Mouse (Mus musculus) heart, embryonic 12.5 days (tissue): ENCODE measurements around the gene Fam213a. TPM values are rescaled to one million over a fixed set of nuclear protein-coding genes. Genes with fewer than 3 reads are reported as not detected.

Experiments used
- ATAC-seq: fragments of 200-750 bp; cut with Nextera tagmentation; 2 replicates; pipeline ENCODE4 v1.8.0; 2017; ENCODE audit warnings: moderate TSS enrichment, moderate library complexity; ENCODE audit not compliant: insufficient number of reproducible peaks, low FRiP score
- H3K27ac ChIP-seq: fragments of 300-500 bp; sonication (generic); 2 replicates; pipeline ENCODE4 v1.5.1; 2016; ENCODE audit warnings: mild to moderate bottlenecking, moderate library complexity; ENCODE audit not compliant: poor library complexity, severe bottlenecking
- H3K27me3 ChIP-seq: fragments of 300-500 bp; sonication (generic); replicated peaks from 2 replicates; pipeline ENCODE4 v1.6.1; 2016; ENCODE audit warnings: mild to moderate bottlenecking, moderate library complexity
- H3K36me3 ChIP-seq: fragments of 300-500 bp; sonication (generic); 2 replicates; pipeline ENCODE4 v1.6.1; 2016; ENCODE audit warnings: mild to moderate bottlenecking, moderate library complexity
- H3K4me1 ChIP-seq: fragments of 300-500 bp; sonication (generic); replicated peaks from 2 replicates; pipeline ENCODE4 v1.6.1; 2016; ENCODE audit warnings: mild to moderate bottlenecking
- H3K4me2 ChIP-seq: fragments of 300-500 bp; sonication (generic); 2 replicates; pipeline ENCODE4 v1.6.1; 2016; ENCODE audit warnings: mild to moderate bottlenecking, moderate library complexity
- H3K4me3 ChIP-seq: fragments of 300-500 bp; sonication (generic); 2 replicates; pipeline ENCODE4 v1.5.1; 2016; ENCODE audit warnings: mild to moderate bottlenecking
- H3K9ac ChIP-seq: fragments of 300-500 bp; sonication (generic); 2 replicates; pipeline ENCODE4 v1.6.1; 2016; ENCODE audit warnings: mild to moderate bottlenecking, moderate library complexity
- H3K9me3 ChIP-seq: fragments of 300-500 bp; sonication (generic); replicated peaks from 2 replicates; pipeline ENCODE4 v1.6.1; 2016; ENCODE audit warnings: mild to moderate bottlenecking, moderate library complexity
- WGBS: fragments of 180-500 bp; shearing (Covaris S2); methylation state at CpG from one replicate; pipeline ENCODE4 v1.1.7; 2016; 5-methylcytosine and 5-hydroxymethylcytosine counted together
- polyA plus RNA-seq: library from polyadenylated mRNA; unstranded; fragments of >200 nt; fragmentation: Nextera tagmentation; extraction: Ambion mirVana; gene quantifications from 2 replicates; pipeline ENCODE4 v1.2.1, GENCODE M21; 2016

Fam213a gene
- polyA plus RNA-seq, 1 experiment from 2014 or later: 58.7 TPM

GRCm38 (mm10) chr14:40952301-40952700, 61.3 kb downstream of the Fam213a start:
- no peaks in the 10 kb centered on the region for H3K27me3 ChIP-seq
- no peak overlapping the region for H3K9ac ChIP-seq
- WGBS: 76% methylated on average over 3 of the region's 3 CpGs
- H3K4me3 ChIP-seq: no peak overlapping the region
- H3K9me3 ChIP-seq: no peaks in the 10 kb centered on the region
- H3K4me1 ChIP-seq: peaks cover 73% of the 10 kb centered on the region
- no peak overlapping the region for H3K27ac ChIP-seq
- ATAC-seq: no peak
- no peaks in the 10 kb centered on the region for H3K36me3 ChIP-seq
- no peak overlapping the region for H3K4me2 ChIP-seq

DNA sequence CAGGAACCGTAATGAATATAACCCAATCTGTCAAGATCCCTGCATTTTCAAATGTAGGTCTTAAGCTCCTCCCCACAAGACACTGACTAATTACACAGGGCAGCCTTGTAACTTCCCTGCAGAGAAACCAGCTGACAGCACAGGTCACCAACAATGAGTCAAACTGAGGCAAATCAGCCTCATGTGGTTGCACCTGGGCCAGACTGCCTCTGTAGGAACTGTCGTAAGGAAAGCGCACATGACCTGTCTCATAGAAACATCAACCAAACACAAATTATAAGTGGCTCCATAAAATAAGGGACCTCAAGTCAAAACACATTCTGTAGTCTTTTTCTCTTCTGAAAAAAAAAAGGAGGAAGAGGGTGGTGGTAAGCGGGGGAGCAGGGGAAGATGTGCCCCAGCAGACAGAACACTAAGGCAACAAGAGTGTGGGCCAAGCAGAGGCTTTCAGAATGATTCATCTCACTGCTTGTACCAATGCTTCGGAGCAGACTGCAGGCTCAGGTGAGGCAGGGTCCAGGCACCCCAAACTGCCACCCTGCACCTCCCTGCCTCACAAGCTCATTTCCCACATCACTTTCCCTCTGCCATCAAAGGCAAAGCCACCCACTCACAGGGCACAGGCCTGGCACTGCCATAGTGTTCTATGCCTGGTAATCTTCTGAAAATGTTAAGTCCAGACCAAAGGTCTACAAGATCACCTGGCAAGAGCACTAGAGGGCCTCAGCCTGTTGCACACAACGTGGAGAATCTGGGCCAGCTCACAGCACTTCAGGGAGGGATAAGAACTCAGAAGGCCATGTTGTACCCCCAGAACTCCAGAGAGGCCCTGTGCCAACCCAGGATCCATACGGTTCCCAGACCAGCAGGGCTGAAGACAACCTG, 63.6 kb downstream of the Fam213a start:
- H3K4me3 ChIP-seq: no peak overlapping the region
- H3K27me3 ChIP-seq: no peaks in the 10 kb centered on the region
- no peak overlapping the region for H3K9ac ChIP-seq
- no peak overlapping the region for H3K27ac ChIP-seq
- ATAC-seq: no peak
- no peaks in the 10 kb centered on the region for H3K9me3 ChIP-seq
- no peaks in the 10 kb centered on the region for H3K36me3 ChIP-seq
- WGBS: 78% methylated on average over 7 of the region's 7 CpGs
- H3K4me2 ChIP-seq: no peak overlapping the region
- H3K4me1 ChIP-seq: peaks cover 53% of the 10 kb centered on the region

DNA sequence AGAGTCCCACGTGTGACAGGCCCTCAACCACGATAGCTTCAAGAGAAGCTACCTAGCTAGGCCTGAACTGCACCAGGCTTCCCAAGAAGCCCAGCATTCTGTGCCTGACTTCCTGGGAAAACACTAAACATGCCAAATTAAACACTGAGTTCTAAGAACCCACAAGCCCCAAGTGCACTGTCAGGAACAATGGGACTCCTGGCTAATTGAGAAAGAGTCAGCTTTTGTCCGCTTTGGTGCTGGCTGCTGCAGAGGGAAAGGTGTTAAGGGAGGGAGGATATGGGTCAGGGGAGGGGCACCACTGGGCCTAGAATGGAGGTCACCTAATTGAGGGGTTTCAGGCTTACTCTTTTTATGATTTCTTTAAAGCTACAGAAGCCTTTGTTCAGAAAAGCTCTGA, 64.5 kb downstream of the Fam213a start:
- Histone ChIP-seq H3K27me3 (no peaks in the 10 kb centered on the region), H3K36me3 (no peaks in the 10 kb centered on the region), H3K27ac (peak overlapping the region; percentile 64), H3K4me2 (no peak overlapping the region), H3K4me3 (no peak overlapping the region), H3K9ac (no peak overlapping the region), H3K4me1 (peaks cover 46% of the 10 kb centered on the region), H3K9me3 (no peaks in the 10 kb centered on the region)
- ATAC-seq: no peak
- 62% methylated on average over 3 of the region's 3 CpGs for WGBS

GRCm38 (mm10) chr14:40948522-40948921, 65.1 kb downstream of the Fam213a start:
- Histone ChIP-seq H3K4me2 (no peak overlapping the region), H3K36me3 (no peaks in the 10 kb centered on the region), H3K9me3 (no peaks in the 10 kb centered on the region), H3K4me3 (no peak overlapping the region), H3K27ac (peak overlapping the region; percentile 64; the same call in 1 of the 2 replicates), H3K9ac (no peak overlapping the region), H3K27me3 (no peaks in the 10 kb centered on the region), H3K4me1 (peaks cover 43% of the 10 kb centered on the region)
- no peak for ATAC-seq
- WGBS: 89% methylated on average over 5 of the region's 5 CpGs

- ATAC-seq: peak; percentile 80
- no peaks in the 10 kb centered on the region for H3K27me3 ChIP-seq
- peaks cover 36% of the 10 kb centered on the region for H3K4me1 ChIP-seq
- no peak overlapping the region for H3K4me3 ChIP-seq
- no peak overlapping the region for H3K9ac ChIP-seq
- WGBS: 38% methylated on average over 14 of the region's 14 CpGs
- peak overlapping the region; percentile 60 for H3K27ac ChIP-seq
- no peaks in the 10 kb centered on the region for H3K36me3 ChIP-seq
- no peaks in the 10 kb centered on the region for H3K9me3 ChIP-seq
- H3K4me2 ChIP-seq: peak overlapping the region; percentile 44
Measured at GRCm38 (mm10) chr14:40947431-40948394, 65.9 kb downstream of the Fam213a start.

- H3K4me1 ChIP-seq: peaks cover 25% of the 10 kb centered on the region
- H3K27ac ChIP-seq: no peak overlapping the region
- no peaks in the 10 kb centered on the region for H3K9me3 ChIP-seq
- H3K9ac ChIP-seq: no peak overlapping the region
- ATAC-seq: no peak
- 82% methylated on average over 2 of the region's 2 CpGs for WGBS
- no peaks in the 10 kb centered on the region for H3K27me3 ChIP-seq
- H3K36me3 ChIP-seq: no peaks in the 10 kb centered on the region
- no peak overlapping the region for H3K4me3 ChIP-seq
- H3K4me2 ChIP-seq: no peak overlapping the region
Measured at GRCm38 (mm10) chr14:40943802-40944201, 69.8 kb downstream of the Fam213a start.

Other genes starting within 250 kb of the Fam213a start
- gene Sh2d4b, start 120.5 kb downstream of the Fam213a start, polyA plus RNA-seq: 0.50 and 0.82 TPM in 2 replicates
- 43.2 and 46.7 TPM in 2 replicates for gene Tspan14, start 47.0 kb downstream of the Fam213a start, polyA plus RNA-seq
- gene Dydc2, start 55.4 kb upstream of the Fam213a start, polyA plus RNA-seq: 0.29 TPM in 1 of 2 replicates, not detected in the other
- not detected in 2 replicates for gene Dydc1, start 59.1 kb upstream of the Fam213a start, polyA plus RNA-seq
- gene Mat1a, start 91.2 kb upstream of the Fam213a start, polyA plus RNA-seq: 0.63 TPM in 2 replicates
- gene Sftpa1, start 118.0 kb upstream of the Fam213a start, polyA plus RNA-seq: 0.20 and 0.23 TPM in 2 replicates
- gene Mbl1, start 137.7 kb upstream of the Fam213a start, polyA plus RNA-seq: 0.27 TPM in 1 of 2 replicates, not detected in the other
- gene Sftpd, start 171.4 kb upstream of the Fam213a start, polyA plus RNA-seq: not detected in 2 replicates